Mouse (Mus musculus): ENCODE measurements around the gene Insr.

GRCm38 (mm10) chr8:3172246-3172645 is 107.2 kb downstream of the Insr start:
- TF ChIP-seq CTCF (IDR thresholded peaks at IDR 0.05; ENCODE audit: low read depth) (no peak), EP300 (IDR thresholded peaks at IDR 0.05; ENCODE audit: low read depth) (no peak)
